Mouse (Mus musculus): ENCODE results near the gene Otoa. TPM values are rescaled to one million over a fixed set of nuclear protein-coding genes. Genes with fewer than 3 reads are reported as not detected.

Otoa gene
- not detected for polyA plus RNA-seq (2017; shearing (Covaris generic))

GRCm38 (mm10) chr7:121081350-121081749, at the start of gene Otoa:
TSS of gene Otoa (plus strand) at chr7:121081650.

GRCm38 (mm10) chr7:121033856-121034652, 47.4 kb upstream of the Otoa start, which contains the start of gene Mettl9:
TSS of gene Mettl9 (plus strand) at chr7:121034445.

GRCm38 (mm10) chr7:121074281-121074680, 7.2 kb upstream of the Otoa start, which contains the start of gene Igsf6:
TSS of gene Igsf6 (minus strand) at chr7:121074572.

Other genes starting within 250 kb of the Otoa start
- gene Eef2k, start 238.8 kb upstream of the Otoa start, polyA plus RNA-seq (2017; shearing (Covaris generic)) = 15.0 TPM
- 38.7 TPM for gene Polr3e, start 163.9 kb upstream of the Otoa start, polyA plus RNA-seq (2017; shearing (Covaris generic))
- 0.76 TPM for gene Cdr2, start 99.3 kb upstream of the Otoa start, polyA plus RNA-seq (2017; shearing (Covaris generic))
- gene Mfsd13b, start 99.1 kb upstream of the Otoa start, polyA plus RNA-seq (2017; shearing (Covaris generic)) = not detected
- gene Mettl9, start 47.2 kb upstream of the Otoa start, polyA plus RNA-seq (2017; shearing (Covaris generic)) = 6.9 TPM
- 2.0 TPM for gene Igsf6, start 7.1 kb upstream of the Otoa start, polyA plus RNA-seq (2017; shearing (Covaris generic))

Data from inflammation-experienced regulatory T-cells, adult 16 weeks (primary cell).